Mouse (Mus musculus): ENCODE measurements around the gene Zfp639. TPM values are rescaled to one million over a fixed set of nuclear protein-coding genes. Genes with fewer than 3 reads are reported as not detected.

Zfp639 gene
- 10 to 100 TPM; 28.7 to 41.6 TPM for total RNA-seq (2021)
- long read RNA-seq, experiment 1, transcript Zfp639-202 (7 exons, 1,988 nt) = major isoform, 14 of 34 reads
- long read RNA-seq, experiment 1, partial matches to known transcripts = 6 of 34 reads
- long read RNA-seq, experiment 1, other reads (novel, unspliced or antisense) = 12 of 34 reads
- long read RNA-seq, experiment 2, transcript Zfp639-202 (7 exons, 1,988 nt) = major isoform, 6 of 10 reads
- long read RNA-seq, experiment 2, partial matches to known transcripts = 1 of 10 reads
- long read RNA-seq, experiment 2, other reads (novel, unspliced or antisense) = 1 of 10 reads

DNA sequence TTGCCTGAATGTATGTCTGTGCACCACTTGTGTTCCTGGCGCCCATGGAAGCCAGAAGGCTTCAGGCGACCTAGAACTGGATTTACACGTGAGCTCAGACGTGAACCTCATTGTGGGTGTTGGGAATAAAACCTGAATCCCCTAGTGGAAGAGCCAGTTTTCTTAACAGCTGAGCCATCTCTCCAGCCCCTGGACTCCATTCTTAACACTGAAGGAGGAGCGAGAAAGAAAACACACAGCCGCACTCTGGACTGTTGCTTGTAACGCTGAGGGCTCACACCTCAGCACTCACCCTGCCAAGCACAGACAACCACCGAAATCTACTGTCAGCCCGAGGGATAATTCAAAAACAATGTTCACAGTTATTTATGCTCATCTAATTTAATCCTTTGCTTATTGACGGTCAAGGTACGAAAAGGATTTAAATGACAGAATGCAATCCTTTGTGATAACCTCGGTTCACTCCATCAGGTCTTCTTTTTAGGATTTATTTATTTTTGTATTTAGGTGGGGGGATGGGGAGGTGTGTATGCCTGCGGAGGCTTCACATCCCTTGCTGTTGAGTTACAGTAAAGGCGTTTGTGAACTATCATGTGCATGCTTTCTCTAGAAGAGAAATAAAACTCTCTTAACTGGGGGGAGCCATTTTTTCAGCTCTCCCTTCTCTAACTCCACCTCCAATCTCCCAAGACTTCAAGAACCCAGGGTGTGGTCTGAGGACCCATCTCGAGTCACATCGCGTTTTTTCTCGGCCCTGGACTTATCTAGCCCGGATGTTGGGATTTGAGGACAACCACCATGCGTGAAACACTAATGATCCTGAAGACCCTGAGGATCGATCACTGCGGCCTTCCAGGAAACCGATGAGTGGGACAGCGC, at the start of gene Zfp639:
TSS of gene Zfp639 (plus strand) at position 764 of the 879 bp plus-strand sequence.
- no peak for DNase-seq

DNA sequence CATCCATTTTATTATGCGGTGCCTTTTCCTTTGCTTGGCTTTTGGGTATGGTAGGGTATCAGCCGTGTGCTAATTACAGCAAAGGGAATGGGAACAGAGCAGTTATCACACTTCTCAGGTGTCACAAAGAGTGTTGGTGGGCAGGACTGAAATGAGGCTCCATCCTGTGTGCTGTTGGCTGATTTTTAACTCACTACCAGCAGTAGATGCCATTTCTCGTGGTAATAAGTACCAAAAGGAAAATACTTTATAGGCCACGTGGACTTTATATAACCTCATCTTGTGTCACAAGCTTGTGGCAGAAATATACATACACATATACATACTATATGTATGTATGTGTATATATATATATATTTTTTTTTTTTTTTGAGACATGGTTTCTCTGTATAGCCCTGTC, 42.7 kb upstream of the Zfp639 start:
- no peak for DNase-seq

DNA sequence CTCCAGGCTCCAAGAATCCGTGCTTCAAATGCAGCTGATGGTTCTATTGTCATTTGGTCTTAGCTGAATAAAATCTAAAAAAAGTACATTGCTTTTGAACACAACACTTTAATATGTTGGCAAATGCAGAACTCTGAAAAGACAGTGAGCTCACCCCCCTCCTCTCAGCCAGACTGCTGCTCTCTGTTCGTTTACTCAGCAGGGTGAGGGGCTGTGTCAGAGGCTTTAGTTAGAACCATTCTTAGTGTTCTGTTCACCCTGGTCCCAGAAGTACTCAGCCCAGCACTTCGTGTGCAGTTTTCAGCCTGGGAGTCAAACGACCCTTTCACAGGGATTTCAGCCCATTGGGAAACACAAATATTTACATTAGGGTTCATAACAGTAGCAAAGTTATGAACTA, 41.6 kb upstream of the Zfp639 start:
- no peak for DNase-seq

DNA sequence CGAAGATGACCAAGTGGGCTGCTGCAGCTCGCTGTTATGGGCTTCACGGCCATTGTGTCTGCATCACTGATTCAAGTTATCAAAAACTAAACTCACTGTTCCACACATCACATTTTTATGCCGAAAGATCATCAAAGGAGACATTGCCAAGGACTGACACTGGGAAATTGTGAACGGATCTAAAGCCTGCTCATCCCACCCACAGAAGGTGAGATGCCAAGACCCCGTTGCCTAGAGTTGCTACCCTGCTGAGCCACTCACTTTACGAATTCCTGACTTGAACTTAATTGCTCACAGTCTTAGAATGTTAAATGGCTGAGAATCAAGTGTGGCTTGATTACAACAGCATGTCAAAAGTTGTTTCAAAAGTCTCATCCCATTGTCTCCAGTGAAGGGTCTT, 39.6 kb upstream of the Zfp639 start:
- no peak for DNase-seq

DNA sequence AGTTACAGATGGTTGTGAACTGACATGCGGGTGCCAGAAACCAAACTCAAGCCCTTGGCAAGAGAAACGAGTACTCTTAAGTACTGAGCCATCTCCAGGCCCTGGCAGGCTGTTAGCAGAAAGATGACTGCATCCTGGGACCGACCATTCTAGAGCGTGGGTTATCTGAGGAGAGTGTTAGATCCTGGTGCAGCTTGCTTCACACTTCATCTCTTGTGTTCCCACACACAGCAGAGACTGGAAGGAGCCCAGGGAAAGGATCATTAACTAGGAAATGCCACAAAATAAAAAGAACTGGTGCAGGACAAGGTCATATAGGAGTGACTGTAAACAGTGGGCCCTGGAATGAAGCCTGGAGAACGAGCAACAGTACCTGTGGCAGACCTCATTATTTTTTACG, 39.0 kb upstream of the Zfp639 start:
- no peak for DNase-seq

DNA sequence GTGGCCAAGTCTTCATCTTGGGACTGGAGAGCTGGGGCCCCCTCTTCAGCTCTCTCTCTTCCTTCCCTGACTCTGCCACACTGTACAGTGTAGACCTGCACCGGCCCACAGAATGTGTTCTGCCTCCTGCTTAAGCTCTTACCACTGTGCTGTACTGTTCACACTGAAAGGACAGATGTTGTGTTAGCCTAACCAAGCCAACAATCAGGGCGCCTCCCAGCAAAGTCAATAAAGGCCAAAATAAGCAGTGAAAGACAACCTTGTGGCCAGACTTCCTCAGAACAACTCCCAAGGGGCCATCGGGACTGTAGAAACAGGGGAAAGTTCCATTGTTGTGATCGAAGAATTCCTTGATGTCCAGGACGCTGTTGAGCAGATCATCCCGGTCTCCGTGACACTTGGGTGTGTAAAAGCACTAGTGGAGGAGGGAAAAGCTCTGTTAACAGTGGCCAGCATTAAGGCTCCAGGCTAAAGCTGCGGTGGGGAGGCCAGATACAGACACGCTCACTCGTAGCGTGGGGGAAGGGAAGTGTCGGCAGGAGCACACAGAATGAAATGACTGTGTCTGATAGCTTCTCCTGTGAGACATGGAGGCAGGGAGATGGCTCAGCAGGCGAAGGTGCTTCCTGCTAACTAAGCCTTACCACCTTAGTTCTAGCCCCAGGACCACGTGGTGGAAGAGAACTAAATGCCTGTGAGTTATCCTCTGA, 37.7 kb upstream of the Zfp639 start:
- no peak for DNase-seq

DNA sequence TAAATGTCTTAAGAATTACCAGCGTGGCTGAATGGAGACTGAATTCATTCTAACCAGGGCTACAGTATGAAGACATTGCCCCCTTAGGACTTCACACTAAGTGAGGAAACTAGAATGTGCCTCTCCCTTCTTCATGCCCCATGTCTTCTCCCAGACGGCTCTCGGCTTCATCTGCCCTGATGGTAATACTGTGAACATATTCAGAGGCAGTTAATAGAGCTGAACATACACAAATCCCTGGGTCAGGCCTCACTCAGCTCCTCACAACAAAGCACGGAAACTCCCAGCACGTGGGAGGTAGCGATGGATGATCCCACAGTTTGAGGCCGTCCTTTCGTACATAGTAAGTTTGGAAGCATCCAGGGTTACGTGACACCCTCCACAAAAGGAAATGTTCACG, 36.9 kb upstream of the Zfp639 start:
- DNase-seq = no peak

DNA sequence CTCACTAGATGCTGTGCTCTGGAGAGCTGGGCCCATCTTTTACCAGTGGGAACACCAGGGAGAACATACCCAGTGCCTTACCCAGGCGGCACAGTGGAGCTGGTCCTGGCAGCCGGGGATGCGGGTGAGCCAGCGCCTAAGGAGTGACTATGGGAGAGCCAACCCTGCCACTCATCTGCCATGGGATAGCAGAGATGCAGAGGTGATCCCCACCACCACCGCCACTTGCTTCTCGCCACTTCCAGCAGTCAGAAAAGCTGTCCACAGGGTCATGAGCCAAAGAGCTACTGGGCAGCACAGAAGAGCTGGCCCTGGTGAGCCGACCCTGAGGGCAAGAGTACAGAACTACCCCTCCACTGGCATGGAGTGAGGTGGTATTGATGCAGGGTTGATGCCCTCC, 30.1 kb upstream of the Zfp639 start:
- DNase-seq = no peak

DNA sequence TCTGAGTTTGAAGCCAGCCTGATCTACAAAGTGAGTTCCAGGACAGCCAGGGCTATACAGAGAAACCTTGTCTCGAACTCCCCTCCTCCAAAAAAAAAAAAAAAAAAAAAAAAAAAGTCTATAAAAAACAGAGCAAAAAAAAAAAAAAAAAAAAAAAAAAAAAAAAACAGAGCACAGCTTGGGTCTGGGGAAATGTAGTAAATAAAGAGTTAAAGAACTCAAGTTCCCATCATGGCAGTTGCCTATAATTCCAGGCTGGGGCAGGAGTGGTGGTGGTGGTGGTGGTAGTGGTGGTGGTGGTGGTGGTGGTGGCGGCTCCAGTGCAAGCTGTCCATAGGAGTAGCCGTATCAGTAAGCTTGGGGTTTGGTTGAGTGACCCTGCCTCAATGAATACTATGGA, 27.0 kb upstream of the Zfp639 start:
- DNase-seq = no peak

DNA sequence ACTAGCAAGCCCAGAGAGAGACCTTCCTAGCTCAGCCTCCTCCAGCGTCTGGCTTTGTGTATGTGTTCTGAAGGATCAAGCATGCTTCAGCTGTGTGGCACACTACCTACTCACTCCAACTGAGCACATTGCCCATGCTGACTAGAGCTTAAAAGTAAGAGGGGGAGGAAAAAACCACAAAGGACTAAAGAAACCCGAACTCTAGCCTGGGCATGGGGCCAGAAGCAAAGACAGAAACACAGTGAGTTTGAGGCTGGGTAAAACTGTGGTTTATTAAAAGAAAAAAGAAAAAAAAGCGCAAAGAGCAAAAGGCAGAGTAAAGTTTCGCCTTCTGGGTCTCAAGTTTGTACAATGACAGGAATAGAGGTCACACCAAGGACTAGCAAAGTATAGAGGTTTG, 23.5 kb upstream of the Zfp639 start:
- no peak for DNase-seq

DNA sequence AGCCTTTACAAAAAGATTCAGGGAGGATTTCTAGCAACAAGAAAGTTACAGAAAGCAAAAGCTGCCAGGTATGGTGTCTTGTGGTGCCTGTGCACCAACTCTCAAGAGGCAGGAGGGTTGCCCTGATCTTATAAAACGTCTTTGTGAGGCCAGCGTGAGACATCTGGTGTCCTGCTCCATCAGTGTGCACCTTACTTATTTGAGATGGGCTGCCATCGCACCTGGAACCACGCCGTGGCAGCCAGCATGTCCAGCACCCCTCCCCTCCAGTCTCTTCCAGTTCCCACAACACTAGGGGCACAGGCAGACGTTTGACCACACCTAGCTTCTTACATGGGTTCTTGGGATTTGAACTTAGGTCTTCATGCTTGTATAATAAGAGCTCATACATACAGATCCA, 21.9 kb upstream of the Zfp639 start:
- DNase-seq = no peak

DNA sequence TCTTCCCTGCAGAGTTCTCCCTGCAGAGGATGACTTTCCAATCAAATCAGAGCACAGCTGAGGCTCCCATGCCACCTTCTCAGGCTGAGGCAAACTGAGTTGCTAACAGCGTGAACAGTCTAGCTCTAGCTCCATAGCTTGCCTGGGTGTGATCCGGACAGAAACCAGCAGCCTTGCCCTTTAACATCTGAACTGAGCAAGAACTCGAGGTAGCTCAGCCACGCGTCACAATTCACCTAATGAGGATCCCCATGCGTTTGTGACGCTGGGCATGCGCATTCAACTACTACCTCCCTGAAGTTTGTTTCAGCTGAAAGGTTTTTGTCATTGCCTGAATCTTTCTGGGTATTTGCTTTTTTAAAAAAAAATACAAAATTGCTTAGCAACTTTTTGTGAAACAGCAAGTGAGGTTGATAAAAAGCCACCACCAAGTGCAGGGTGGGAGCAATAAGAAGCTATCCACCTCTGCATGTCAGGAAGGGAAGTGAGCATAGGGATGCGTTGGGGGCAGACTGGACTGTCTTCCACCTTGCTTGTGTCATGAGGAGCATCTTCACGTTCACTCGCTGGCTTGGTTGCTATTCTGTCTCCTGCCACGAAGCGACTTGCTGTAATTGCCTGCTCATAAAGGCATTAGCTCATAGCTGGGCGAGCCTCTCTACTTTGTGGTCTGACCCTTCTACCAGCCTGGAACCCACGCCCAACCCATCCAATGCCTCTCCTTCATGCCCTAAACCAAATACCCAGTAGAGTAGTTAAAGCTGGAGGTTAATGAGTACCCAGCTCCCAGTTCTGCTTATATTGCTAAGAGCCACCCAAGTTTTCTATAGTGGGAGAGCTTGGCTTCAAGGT, 19.8 kb upstream of the Zfp639 start:
- DNase-seq = no peak

DNA sequence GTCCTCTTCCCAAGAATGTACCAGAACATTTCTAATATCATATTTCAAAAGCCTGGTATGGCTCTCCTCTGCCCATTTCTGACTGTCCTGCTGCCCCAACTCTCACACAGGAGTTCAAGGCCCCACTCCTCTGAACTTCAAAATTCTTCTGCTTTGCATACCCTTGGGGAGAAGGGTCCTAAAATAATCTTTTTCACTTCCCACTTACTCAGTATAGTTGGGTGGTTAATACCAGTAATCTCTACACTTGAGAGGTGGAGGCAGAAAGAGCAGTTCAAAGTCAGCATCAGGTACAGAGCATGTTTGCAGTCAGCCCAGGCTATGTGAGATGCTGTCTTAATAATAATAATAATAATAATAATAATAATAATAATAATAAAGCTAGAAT, 19.1 kb upstream of the Zfp639 start:
- DNase-seq = no peak

DNA sequence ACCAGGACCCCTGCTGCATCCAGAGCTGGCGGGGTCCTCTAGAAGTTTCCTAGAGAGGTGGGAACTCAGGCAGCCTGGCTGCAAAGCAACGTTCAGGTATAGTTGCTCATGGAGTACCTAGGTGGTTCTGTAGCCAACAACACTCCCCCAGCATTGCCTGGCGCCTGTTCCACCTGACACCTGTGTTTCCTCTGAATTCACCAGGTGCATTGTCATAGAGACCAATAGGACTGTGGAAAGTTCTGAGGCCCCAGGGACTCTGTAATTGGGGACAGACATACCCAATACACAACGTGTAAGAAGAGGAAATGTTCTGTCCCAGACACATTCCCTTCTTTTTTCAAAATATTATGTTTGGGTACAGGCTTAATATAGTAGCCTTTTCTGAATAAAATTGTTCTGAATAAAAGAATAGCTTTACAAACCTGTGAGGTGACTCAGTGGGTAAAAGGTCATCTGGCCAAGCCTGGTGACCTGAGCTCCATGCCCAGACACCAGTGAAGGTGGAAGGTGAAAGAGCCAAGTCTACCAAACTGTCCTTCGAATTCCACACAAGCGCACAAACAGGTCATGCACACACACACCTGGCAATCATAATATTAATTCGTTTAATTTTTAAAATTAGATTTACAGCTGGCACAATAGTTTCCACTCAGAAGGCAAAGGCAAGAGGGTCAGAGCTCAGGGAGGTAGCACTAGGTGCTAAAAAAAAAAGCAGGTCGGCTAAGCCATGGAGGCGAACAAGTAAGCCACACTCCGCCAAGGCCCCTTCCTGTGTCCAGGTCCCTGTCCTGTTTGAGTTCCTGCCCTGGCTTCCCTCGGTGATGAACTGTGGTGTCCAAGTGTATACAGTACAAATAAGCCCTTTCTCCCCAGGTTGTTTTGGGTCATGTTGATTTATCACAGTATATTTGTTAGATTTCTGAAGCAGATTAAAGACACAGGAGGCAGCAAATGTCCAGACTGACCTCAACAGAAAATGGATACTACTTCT, 17.7 kb upstream of the Zfp639 start, which contains the start of gene Kcnmb3:
TSS of gene Kcnmb3 (minus strand) at position 135 of the 994 bp plus-strand sequence.
- no peak for DNase-seq

DNA sequence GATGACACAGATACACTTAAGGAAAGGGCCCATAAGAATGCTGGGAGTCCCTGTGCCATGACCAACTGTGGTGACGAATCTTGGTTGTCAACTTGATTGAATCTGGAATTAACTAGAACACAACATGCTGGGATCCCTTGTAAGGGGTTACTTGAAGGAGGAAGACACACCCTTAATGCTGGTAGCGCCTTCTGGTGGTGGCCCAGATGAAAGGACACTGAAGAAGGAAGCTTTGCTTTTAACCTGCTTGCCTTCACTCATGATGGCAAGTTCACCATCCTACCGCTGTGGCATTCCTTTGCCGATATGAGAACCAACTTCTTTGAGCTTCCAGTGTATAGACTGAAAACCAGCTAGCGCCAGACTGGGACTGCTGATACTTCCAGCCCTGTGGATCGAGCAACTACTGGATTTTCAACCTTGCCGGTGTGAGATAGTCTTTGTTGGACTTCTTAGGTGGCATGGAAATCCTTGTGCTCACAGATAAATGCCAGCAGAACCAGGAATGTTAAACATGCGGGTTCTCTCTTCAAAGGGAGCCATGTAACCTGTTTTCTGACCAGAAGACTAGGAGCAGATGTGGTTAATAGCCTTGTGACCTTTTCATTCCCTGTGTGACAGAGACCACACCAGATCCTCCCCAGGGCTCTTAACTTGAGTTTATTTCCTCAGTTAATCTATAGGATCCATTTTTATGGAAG, 15.5 kb upstream of the Zfp639 start:
- DNase-seq = no peak

DNA sequence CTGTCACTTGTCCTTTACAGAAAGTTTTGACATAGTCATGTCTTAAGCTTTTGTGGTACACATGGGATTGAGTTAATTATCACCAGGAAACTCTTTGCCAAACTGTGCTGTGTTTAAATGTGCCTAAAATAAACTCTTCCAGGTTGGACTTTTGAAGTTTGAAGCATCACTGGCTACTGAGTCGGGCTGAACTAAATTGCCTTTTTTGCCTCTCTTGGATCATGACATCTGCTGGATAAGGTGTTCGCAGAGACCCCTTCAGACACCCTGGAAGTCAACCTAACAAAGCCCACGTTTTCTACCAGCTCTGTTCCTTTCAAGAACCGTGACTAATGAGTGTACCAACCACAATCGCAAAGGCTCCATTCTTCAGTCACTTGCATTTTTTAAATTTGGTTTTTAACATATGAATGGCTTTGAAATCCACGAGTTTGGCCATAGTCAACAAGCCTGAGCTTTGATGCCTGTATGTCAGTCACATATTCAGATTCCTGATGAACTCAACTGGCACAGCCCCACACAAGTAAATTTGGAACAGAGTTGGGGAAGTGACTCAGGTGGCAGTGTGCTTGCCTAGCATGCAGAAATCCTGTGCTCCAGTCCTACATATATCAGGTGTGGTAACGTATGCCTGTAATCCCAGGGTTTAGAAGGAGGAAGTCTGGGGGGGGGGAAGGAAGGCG, 14.8 kb upstream of the Zfp639 start:
- DNase-seq = no peak

DNA sequence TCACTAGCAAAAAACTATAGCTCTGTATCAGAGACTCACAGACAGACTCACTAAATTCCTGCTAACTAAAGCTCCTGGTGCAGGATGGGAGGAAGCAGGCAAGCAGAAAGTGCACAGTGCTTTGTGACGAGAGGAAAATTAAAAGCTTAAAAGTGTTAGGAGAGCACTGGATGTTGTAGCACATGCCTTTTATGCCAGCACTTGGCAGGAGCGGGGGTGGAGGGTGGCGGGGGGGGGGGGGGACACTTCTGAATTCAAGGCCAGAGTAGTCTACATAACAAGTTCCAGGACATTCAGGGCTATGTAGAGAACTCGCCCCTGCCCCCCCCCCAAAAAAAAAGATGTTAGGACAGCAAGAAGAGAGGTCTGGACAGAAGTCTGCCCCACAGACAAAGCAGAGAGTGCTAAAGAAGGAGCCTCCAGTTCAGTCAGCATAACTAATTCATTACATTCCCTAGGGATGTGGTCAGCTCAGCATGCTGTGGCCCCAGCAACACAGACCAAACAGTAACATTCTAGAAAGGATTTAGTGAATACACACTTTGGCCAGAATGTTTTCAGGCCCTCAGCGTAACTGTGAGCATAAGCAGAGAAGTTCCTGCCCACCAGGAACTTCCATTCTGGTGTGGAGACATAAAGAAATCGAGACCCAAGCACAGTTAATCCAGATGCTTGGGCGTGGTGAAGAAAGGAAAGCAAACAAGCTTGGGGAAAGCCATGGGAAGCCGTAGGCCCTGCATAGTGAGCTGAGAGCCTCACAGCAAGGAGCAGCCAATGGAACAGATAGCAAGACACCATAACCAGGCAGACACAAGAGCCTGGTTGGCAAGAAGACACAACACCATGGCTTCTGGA, 14.0 kb upstream of the Zfp639 start:
- no peak for DNase-seq

DNA sequence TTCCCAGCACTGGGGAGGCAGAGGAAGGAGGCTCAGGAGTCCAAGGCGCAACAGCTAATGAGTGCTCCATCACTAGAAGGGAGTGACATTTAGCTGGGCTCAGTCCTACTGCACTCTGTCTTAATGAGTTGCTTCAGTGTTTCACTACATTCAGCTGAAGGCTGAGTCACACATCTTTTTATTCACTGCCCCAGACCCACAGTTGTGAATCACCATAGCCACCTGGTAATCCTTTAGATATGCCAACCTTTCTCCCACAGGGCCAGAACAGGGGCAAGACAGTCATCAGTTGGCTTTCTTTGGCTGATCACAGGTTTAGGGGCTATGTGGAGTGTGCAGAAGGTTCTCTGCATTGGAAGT, 13.4 kb upstream of the Zfp639 start:
- DNase-seq = peak in 1 of 2 experiments; percentile 11
